8 mouse cellular contexts compared by ENCODE assay signal in genomic region chr5:127632167-127633145, GRCm38 (mm10). TPM values are rescaled to one million over a fixed set of nuclear protein-coding genes. Genes with fewer than 3 reads are reported as not detected.
DNase-seq lines count a peak whose midpoint lies in the region; ATAC-seq and TF ChIP-seq lines count a peak whose summit lies in the region.

Gene Glt1d1, plus strand, starts transcription at chr5:127632262.
Gene Slc15a4, minus strand, starts transcription at chr5:127632897.

- no peaks in the 10 kb centered on the region for H3K36me3 ChIP-seq in lung, embryonic 14.5 days (ENCODE audit: insufficient read depth)
- H3K36me3 ChIP-seq in hindbrain, embryonic 16.5 days (ENCODE audit: control insufficient read depth, insufficient read depth, low read length): no peaks in the 10 kb centered on the region
- no peaks in the 10 kb centered on the region for H3K36me3 ChIP-seq in thymus, adult 2 months (ENCODE audit: control insufficient read depth, insufficient read depth, low read length)

- ATAC-seq in lung, embryonic 14.5 days (ENCODE audit: insufficient read depth): peak; percentile 69
- peak; percentile 85 for ATAC-seq in hindbrain, embryonic 16.5 days
- ATAC-seq in monocyte, adult 5-6 weeks (replicated peaks; ENCODE audit: insufficient number of reproducible peaks, low FRiP score, low TSS enrichment, poor library complexity, severe bottlenecking): peak; percentile 45; the same call in 1 of the 2 replicates

- H3K9me3 ChIP-seq in lung, embryonic 14.5 days (ENCODE audit: low read depth, low read length): no peaks in the 10 kb centered on the region
- no peaks in the 10 kb centered on the region for H3K9me3 ChIP-seq in hindbrain, embryonic 16.5 days (ENCODE audit: control insufficient read depth, low read length)

- 1% methylated on average over 62 of the region's 62 CpGs for WGBS in lung, embryonic 14.5 days
- under 1% methylated on average over 61 of the region's 62 CpGs for WGBS in hindbrain, embryonic 16.5 days
- 3% methylated on average over 62 of the region's 62 CpGs for WGBS in thymus, adult 2 months

- no peak within 1 kb of the TSS for H3K27ac ChIP-seq in lung, embryonic 14.5 days (ENCODE audit: low read depth)
- H3K27ac ChIP-seq in cortical plate, adult 2 months (ENCODE audit: insufficient read depth, low read length): peak within 1 kb of the TSS; percentile 85
- peak within 1 kb of the TSS; percentile 46; the same call in 1 of the 2 replicates for H3K27ac ChIP-seq in hindbrain, embryonic 16.5 days (ENCODE audit: low read depth, low read length)
- H3K27ac ChIP-seq in thymus, adult 2 months (ENCODE audit: control insufficient read depth, insufficient read depth, low read length): no peak within 1 kb of the TSS

- TF ChIP-seq POLR2A in cortical plate, adult 2 months (IDR thresholded peaks at IDR 0.05; ENCODE audit: extremely low read depth, insufficient read depth, low read length): peak; percentile 45; the same call in 1 of the 2 replicates
- TF ChIP-seq POLR2A in thymus, adult 2 months (IDR thresholded peaks at IDR 0.05; ENCODE audit: control insufficient read depth, extremely low read depth, insufficient read depth, low read length, poor library complexity): no peak

- peak within 1 kb of the TSS; percentile 40 for H3K4me3 ChIP-seq in lung, embryonic 14.5 days (ENCODE audit: low read depth, low read length)
- H3K4me3 ChIP-seq in cortical plate, adult 2 months (ENCODE audit: insufficient read depth, low read length): peak within 1 kb of the TSS; percentile 74
- peak within 1 kb of the TSS; percentile 65 for H3K4me3 ChIP-seq in hindbrain, embryonic 16.5 days (ENCODE audit: low read length)
- no peak within 1 kb of the TSS; the same call in 1 of the 2 replicates for H3K4me3 ChIP-seq in thymus, adult 2 months (ENCODE audit: control insufficient read depth, insufficient read depth, low read length)

- no peaks in the 10 kb centered on the region for H3K4me1 ChIP-seq in lung, embryonic 14.5 days (ENCODE audit: insufficient read depth)
- H3K4me1 ChIP-seq in cortical plate, adult 2 months (ENCODE audit: control insufficient read depth, insufficient read depth, low read length): peaks cover 3% of the 10 kb centered on the region
- H3K4me1 ChIP-seq in hindbrain, embryonic 16.5 days (ENCODE audit: control insufficient read depth, insufficient read depth, low read depth, low read length): peaks cover 4% of the 10 kb centered on the region
- no peaks in the 10 kb centered on the region for H3K4me1 ChIP-seq in thymus, adult 2 months (replicated peaks; ENCODE audit: control insufficient read depth, insufficient read depth, low read length)

- DNase-seq in lung, embryonic 14.5 days: no peak
- DNase-seq in lung, postnatal 25 days (ENCODE audit: low spot score): no peak
- peak; percentile 48 to 56 for DNase-seq in left cerebral cortex, postnatal 36 days (ENCODE audit: low spot score in 2 of 2)
- no peak for DNase-seq in MN1 (ENCODE audit: low spot score)
- DNase-seq in thymus, adult 2 months: no peak

- TF ChIP-seq CTCF in lung, embryonic 14.5 days (IDR thresholded peaks at IDR 0.05; ENCODE audit: low read depth): no peak
- TF ChIP-seq CTCF in cortical plate, adult 2 months (IDR thresholded peaks at IDR 0.05; ENCODE audit: extremely low read depth, insufficient read depth, low read length): no peak
- no peak for TF ChIP-seq CTCF in thymus, adult 2 months (IDR thresholded peaks at IDR 0.05; ENCODE audit: borderline replicate concordance, control insufficient read depth, extremely low read depth, insufficient read depth, low read length, poor library complexity)

- peak within 1 kb of the TSS; percentile 41; the same call in 1 of the 2 replicates for H3K9ac ChIP-seq in lung, embryonic 14.5 days
- peak within 1 kb of the TSS; percentile 90 for H3K9ac ChIP-seq in hindbrain, embryonic 16.5 days (ENCODE audit: low read depth, low read length)

- H3K27me3 ChIP-seq in lung, embryonic 14.5 days (ENCODE audit: insufficient read depth, low read length): peaks cover 26% of the 10 kb centered on the region
- no peaks in the 10 kb centered on the region for H3K27me3 ChIP-seq in hindbrain, embryonic 16.5 days (replicated peaks; ENCODE audit: control insufficient read depth, insufficient read depth, low read length)
- peaks cover 9% of the 10 kb centered on the region; the same call in 1 of the 2 replicates for H3K27me3 ChIP-seq in thymus, adult 2 months (ENCODE audit: control insufficient read depth, insufficient read depth, low read length)

- intact Hi-C loops in left cerebral cortex, postnatal 36 days (cut with DNase I): no loop called here

- H3K4me2 ChIP-seq in lung, embryonic 14.5 days: peak within 1 kb of the TSS; percentile 74
- H3K4me2 ChIP-seq in hindbrain, embryonic 16.5 days (ENCODE audit: low read length): peak within 1 kb of the TSS; percentile 91

RNA-seq across cellular contexts. Expression of gene Glt1d1, which starts in this region (rescaled TPM):
- 0.18 and 0.64 TPM in 2 replicates for polyA plus RNA-seq in lung, embryonic 14.5 days (2014; fragmentation: Nextera tagmentation; extraction: Ambion mirVana)
- 20.5 and 20.9 TPM in 2 replicates for polyA plus RNA-seq in cortical plate, adult 2 months (2012; rRNA removed)
- 1.5 and 1.7 TPM in 2 replicates for polyA plus RNA-seq in hindbrain, embryonic 16.5 days (2015; fragmentation: Nextera tagmentation; extraction: Ambion mirVana)
- total RNA-seq in left cerebral cortex, postnatal 36 days (2021): 10 to 100 TPM; 22.8 to 25.0 TPM
- total RNA-seq in monocyte, adult 5-6 weeks (2017): 2.6 to 6.2 TPM (median 2.7 TPM) in 3 replicates
- polyA plus RNA-seq in thymus, adult 2 months (2012; rRNA removed): 0.13 and 0.51 TPM in 2 replicates

RNA-seq across cellular contexts. Expression of gene Slc15a4, which starts in this region (rescaled TPM):
- polyA plus RNA-seq in lung, embryonic 14.5 days (2014; fragmentation: Nextera tagmentation; extraction: Ambion mirVana): 22.3 and 23.0 TPM in 2 replicates
- polyA plus RNA-seq in cortical plate, adult 2 months (2012; rRNA removed): 21.3 and 32.0 TPM in 2 replicates
- polyA plus RNA-seq in hindbrain, embryonic 16.5 days (2015; fragmentation: Nextera tagmentation; extraction: Ambion mirVana): 29.1 and 29.6 TPM in 2 replicates
- 10 to 100 TPM; 18.5 to 26.2 TPM for total RNA-seq in left cerebral cortex, postnatal 36 days (2021)
- total RNA-seq in monocyte, adult 5-6 weeks (2017): 143 to 291 TPM (median 159 TPM) in 3 replicates
- polyA plus RNA-seq in thymus, adult 2 months (2012; rRNA removed): 45.4 and 53.2 TPM in 2 replicates

Comparison
In these comparisons a context has a peak if more than half of its experiments do, and no peak if none do; other contexts are left out.
1. DNase-seq: peak in left cerebral cortex, postnatal 36 days (2 of 2); none in lung, embryonic 14.5 days (single experiment), lung, postnatal 25 days (single experiment), MN1 (single experiment) and thymus, adult 2 months (single experiment).
2. H3K27ac ChIP-seq: peak in cortical plate, adult 2 months (single experiment) and hindbrain, embryonic 16.5 days (single experiment); none in lung, embryonic 14.5 days (single experiment) and thymus, adult 2 months (single experiment).
3. Peak in every context shown above with its lines, with median percentiles within 50 percentile points of each other: ATAC-seq.